Mouse (Mus musculus) midbrain, embryonic 11.5 days (tissue): ENCODE measurements at regions not wholly inside any gene's neighbourhood (a gene's known extent, or its start where the extent isn't known, plus 50 kb on each side); places are given as distances from the start of the nearest gene placed in this dataset.

ENCODE experiments used
- ATAC-seq: fragments of 200-750 bp; cut with Nextera tagmentation; 2 replicates; pipeline ENCODE4 v1.8.0; 2017; ENCODE audit warnings: moderate TSS enrichment, moderate library complexity; ENCODE audit not compliant: low FRiP score
- DNase-seq: peaks from one replicate; pipeline ENCODE4 v3.0.0; 2015; ENCODE audit warnings: low spot score; ENCODE audit errors: missing footprints
- H3K27ac ChIP-seq: fragments of 300-500 bp; sonication (generic); 2 replicates; pipeline ENCODE4 v1.5.1; 2014; ENCODE audit warnings: low read depth, low read length
- H3K27me3 ChIP-seq: fragments of 300-500 bp; sonication (generic); 2 replicates; pipeline ENCODE4 v1.6.1; 2014; ENCODE audit warnings: mild to moderate bottlenecking, low read length, moderate library complexity, mixed read lengths; ENCODE audit not compliant: control insufficient read depth, insufficient read depth
- H3K36me3 ChIP-seq: fragments of 300-500 bp; sonication (generic); 2 replicates; pipeline ENCODE4 v1.6.1; 2014; ENCODE audit warnings: mild to moderate bottlenecking, low read length, moderate library complexity, mixed read lengths; ENCODE audit not compliant: control insufficient read depth, insufficient read depth
- H3K4me1 ChIP-seq: fragments of 300-500 bp; sonication (generic); 2 replicates; pipeline ENCODE4 v1.6.1; 2014; ENCODE audit warnings: low read length; ENCODE audit not compliant: control insufficient read depth, insufficient read depth
- H3K4me2 ChIP-seq: fragments of 300-500 bp; sonication (generic); 2 replicates; pipeline ENCODE4 v1.6.1; 2014; ENCODE audit warnings: mild to moderate bottlenecking, moderate library complexity
- H3K4me3 ChIP-seq: fragments of 300-500 bp; sonication (generic); 2 replicates; pipeline ENCODE4 v1.5.1; 2014; ENCODE audit warnings: low read depth, low read length
- H3K9ac ChIP-seq: fragments of 300-500 bp; sonication (generic); 2 replicates; pipeline ENCODE4 v1.6.1; 2014; ENCODE audit warnings: low read length
- H3K9me3 ChIP-seq: fragments of 300-500 bp; sonication (generic); 2 replicates; pipeline ENCODE4 v1.6.1; 2016; ENCODE audit warnings: low read length; ENCODE audit not compliant: control insufficient read depth
- WGBS: fragments of 180-500 bp; shearing (Covaris S2); extraction: QIAGEN DNeasy Blood & Tissue Kit; methylation state at CpG from one replicate; pipeline ENCODE4 v1.1.7; 2014; 5-methylcytosine and 5-hydroxymethylcytosine counted together

GRCm38 (mm10) chr17:16311196-16311873 lies 480.5 kb upstream of the Rgmb start:
- Histone ChIP-seq H3K4me1 (no peaks in the 10 kb centered on the region), H3K27ac (no peak overlapping the region), H3K4me3 (no peak overlapping the region), H3K9ac (no peak overlapping the region), H3K27me3 (no peaks in the 10 kb centered on the region), H3K36me3 (no peaks in the 10 kb centered on the region), H3K9me3 (no peaks in the 10 kb centered on the region), H3K4me2 (no peak overlapping the region)
- ATAC-seq = no peak
- WGBS = 91% methylated on average over 9 of the region's 9 CpGs
- DNase-seq = no peak

- ATAC-seq (no peak), DNase-seq (no peak)
- WGBS = 57% methylated on average over 2 of the region's 2 CpGs
- no peak overlapping the region for H3K9ac ChIP-seq
- H3K36me3 ChIP-seq = no peaks in the 10 kb centered on the region
- H3K9me3 ChIP-seq = no peaks in the 10 kb centered on the region
- no peak overlapping the region for H3K4me3 ChIP-seq
- H3K4me2 ChIP-seq = no peak overlapping the region
- H3K27me3 ChIP-seq = no peaks in the 10 kb centered on the region
- no peaks in the 10 kb centered on the region for H3K4me1 ChIP-seq
- no peak overlapping the region for H3K27ac ChIP-seq
These were observed 470.9 kb upstream of the Rgmb start for GRCm38 (mm10) chr17:16301776-16302175.

DNA sequence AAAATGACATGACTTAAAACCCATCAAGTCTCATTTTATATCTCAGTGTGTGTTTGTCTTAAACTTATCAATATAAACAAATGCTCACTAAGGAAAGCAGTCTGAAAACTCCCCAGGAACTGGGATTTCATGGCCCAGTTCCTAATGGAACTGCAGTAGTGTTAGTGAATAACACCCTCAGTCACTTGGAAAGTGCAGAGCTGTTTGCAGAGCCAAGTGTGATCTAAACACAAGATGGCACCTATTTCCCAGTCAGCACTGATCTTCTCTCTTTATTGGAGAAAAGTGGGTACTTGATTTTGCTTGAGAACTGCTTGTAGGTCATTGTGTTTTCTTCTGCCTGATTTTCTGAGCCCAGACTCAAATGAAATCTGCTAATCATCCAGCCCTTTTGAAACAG lies 467.7 kb upstream of the Rgmb start:
- Histone ChIP-seq H3K9me3 (no peaks in the 10 kb centered on the region), H3K4me1 (no peaks in the 10 kb centered on the region), H3K4me2 (no peak overlapping the region), H3K9ac (no peak overlapping the region), H3K27ac (no peak overlapping the region), H3K4me3 (no peak overlapping the region), H3K36me3 (no peaks in the 10 kb centered on the region), H3K27me3 (no peaks in the 10 kb centered on the region)
- no peak for DNase-seq
- no peak for ATAC-seq
